ENCODE assay signal across 8 mouse cellular contexts in the genomic region with DNA sequence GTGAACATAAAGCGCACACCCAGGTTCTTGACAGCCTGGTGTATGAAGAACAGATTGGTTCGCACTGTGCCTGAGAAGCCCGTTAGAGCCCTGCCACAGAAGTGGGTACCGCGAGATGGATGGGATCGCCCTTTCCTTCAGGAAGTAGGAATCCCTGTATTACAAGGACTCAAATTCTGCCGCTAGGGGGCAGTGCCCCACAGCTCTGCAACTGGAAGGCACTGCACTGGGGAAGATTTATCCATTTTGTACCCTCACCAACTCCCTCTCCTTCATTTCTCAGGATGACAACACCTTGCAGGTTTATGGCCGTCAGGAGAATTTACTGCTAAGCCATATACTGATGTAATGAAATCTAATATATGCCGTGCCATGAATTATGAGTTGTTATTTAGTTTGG.
DNase-seq lines count a peak whose midpoint lies in the region; ATAC-seq and TF ChIP-seq lines count a peak whose summit lies in the region.

No protein-coding gene starts in this region.

- no peak overlapping the region for H3K4me3 ChIP-seq in heart, embryonic 10.5 days
- H3K4me3 ChIP-seq in intestine, embryonic 15.5 days (replicated peaks), result no peak overlapping the region
- no peak overlapping the region for H3K4me3 ChIP-seq in stomach, postnatal 0 days (ENCODE audit: low read depth, low read length)

- H3K9ac ChIP-seq in intestine, embryonic 15.5 days, result no peak overlapping the region
- H3K9ac ChIP-seq in stomach, postnatal 0 days (ENCODE audit: low read length), result no peak overlapping the region

- H3K27ac ChIP-seq in heart, embryonic 10.5 days, result no peak overlapping the region
- no peak overlapping the region for H3K27ac ChIP-seq in intestine, embryonic 15.5 days
- H3K27ac ChIP-seq in stomach, postnatal 0 days (replicated peaks), result no peak overlapping the region

- no peaks in the 10 kb centered on the region for H3K36me3 ChIP-seq in heart, embryonic 10.5 days
- no peaks in the 10 kb centered on the region for H3K36me3 ChIP-seq in intestine, embryonic 15.5 days
- H3K36me3 ChIP-seq in stomach, postnatal 0 days (ENCODE audit: control insufficient read depth, insufficient read depth, low read length), result no peaks in the 10 kb centered on the region

- H3K4me2 ChIP-seq in intestine, embryonic 15.5 days (replicated peaks), result no peak overlapping the region
- H3K4me2 ChIP-seq in stomach, postnatal 0 days (replicated peaks; ENCODE audit: low read depth), result no peak overlapping the region

- TF ChIP-seq EP300 in stomach, postnatal 0 days (optimal IDR thresholded peaks at IDR 0.05), result no peak

- peak; percentile 90 for DNase-seq in heart, adult 11 months
- DNase-seq in heart, embryonic 10.5 days (ENCODE audit: low spot score), result no peak
- DNase-seq in cerebellum, adult 18-20 months, result peak; percentile 60 to 70
- DNase-seq in forelimb bud, embryonic 11.5 days (ENCODE audit: low read depth, low spot score), result peak; percentile 86
- DNase-seq in left cerebral cortex, postnatal 14 days (ENCODE audit: low spot score in 2 of 2), result peak; percentile 73 to 82
- DNase-seq in stomach, postnatal 0 days (ENCODE audit: low spot score), result peak; percentile 64

- TF ChIP-seq CTCF in stomach, postnatal 0 days (IDR thresholded peaks at IDR 0.05; ENCODE audit: low read depth), result peak; percentile 85

- intact Hi-C loops in left cerebral cortex, postnatal 14 days (cut with DNase I), result no loop called here

- ATAC-seq in intestine, embryonic 15.5 days, result peak; percentile 56
- ATAC-seq in monocyte, adult 5-6 weeks (replicated peaks; ENCODE audit: insufficient number of reproducible peaks, low FRiP score, low TSS enrichment, poor library complexity, severe bottlenecking), result 0 out of 2 replicates have a peak, but pooled peaks have one; percentile 41
- no peak for ATAC-seq in stomach, postnatal 0 days (ENCODE audit: low FRiP score, low TSS enrichment)

- H3K4me1 ChIP-seq in heart, embryonic 10.5 days, result no peaks in the 10 kb centered on the region
- H3K4me1 ChIP-seq in intestine, embryonic 15.5 days (replicated peaks), result no peaks in the 10 kb centered on the region
- no peaks in the 10 kb centered on the region for H3K4me1 ChIP-seq in stomach, postnatal 0 days (replicated peaks; ENCODE audit: control insufficient read depth, insufficient read depth)

- WGBS in heart, embryonic 10.5 days, result 32% methylated on average over 9 of the region's 9 CpGs
- 34% methylated on average over 9 of the region's 9 CpGs for WGBS in intestine, embryonic 15.5 days
- WGBS in stomach, postnatal 0 days, result 37% methylated on average over 9 of the region's 9 CpGs

- H3K27me3 ChIP-seq in heart, embryonic 10.5 days (ENCODE audit: insufficient read depth, poor library complexity, severe bottlenecking), result no peaks in the 10 kb centered on the region
- H3K27me3 ChIP-seq in intestine, embryonic 15.5 days (replicated peaks), result no peaks in the 10 kb centered on the region
- H3K27me3 ChIP-seq in stomach, postnatal 0 days (ENCODE audit: control insufficient read depth, insufficient read depth, low read length), result no peaks in the 10 kb centered on the region

- no peaks in the 10 kb centered on the region for H3K9me3 ChIP-seq in heart, embryonic 10.5 days
- no peaks in the 10 kb centered on the region for H3K9me3 ChIP-seq in intestine, embryonic 15.5 days
- no peaks in the 10 kb centered on the region for H3K9me3 ChIP-seq in stomach, postnatal 0 days (ENCODE audit: control insufficient read depth, low read length)
